Mouse (Mus musculus) thymus, adult 2 months (tissue): ENCODE measurements at regions not wholly inside any gene's neighbourhood (a gene's known extent, or its start where the extent isn't known, plus 50 kb on each side); places are given as distances from the start of the nearest gene placed in this dataset.

ENCODE experiments used
- DNase-seq: peaks from one replicate; pipeline ENCODE4 v3.0.0; 2021
- H3K27ac ChIP-seq: fragments of 200-500 bp; 2 replicates; pipeline ENCODE4 v1.5.1; 2012; ENCODE audit warnings: low read length, control low read depth; ENCODE audit not compliant: control insufficient read depth, insufficient read depth
- H3K27me3 ChIP-seq: fragments of 200-500 bp; 2 replicates; pipeline ENCODE4 v1.6.1; 2012; ENCODE audit warnings: mild to moderate bottlenecking, low read length, moderate library complexity, mixed read lengths; ENCODE audit not compliant: control insufficient read depth, insufficient read depth
- H3K36me3 ChIP-seq: fragments of 200-500 bp; 2 replicates; pipeline ENCODE4 v1.6.1; 2012; ENCODE audit warnings: mild to moderate bottlenecking, low read length, moderate library complexity; ENCODE audit not compliant: control insufficient read depth, insufficient read depth
- H3K4me1 ChIP-seq: fragments of 200-500 bp; replicated peaks from 2 replicates; pipeline ENCODE4 v1.6.1; 2012; ENCODE audit warnings: low read length; ENCODE audit not compliant: control insufficient read depth, insufficient read depth
- H3K4me3 ChIP-seq: fragments of 200-500 bp; 2 replicates; pipeline ENCODE4 v1.5.1; 2012; ENCODE audit warnings: mild to moderate bottlenecking, low read length, control low read depth, moderate library complexity; ENCODE audit not compliant: control insufficient read depth, insufficient read depth
- CTCF ChIP-seq: fragments of 200-500 bp; IDR thresholded peaks from 2 replicates; pipeline ENCODE4 v1.5.1; 2012; ENCODE audit warnings: mild to moderate bottlenecking, control low read depth, low read length, moderate library complexity, borderline replicate concordance; ENCODE audit not compliant: control insufficient read depth, poor library complexity, insufficient read depth; ENCODE audit errors: extremely low read depth
- POLR2A ChIP-seq: fragments of 200-500 bp; IDR thresholded peaks from 2 replicates; pipeline ENCODE4 v1.6.1; 2012; ENCODE audit warnings: mild to moderate bottlenecking, low read length, control low read depth, moderate library complexity; ENCODE audit not compliant: control insufficient read depth, poor library complexity, insufficient read depth; ENCODE audit errors: extremely low read depth
- WGBS: fragments of 180-500 bp; shearing (Covaris S2); methylation state at CpG from one replicate; pipeline ENCODE4 v1.1.7; 2018; 5-methylcytosine and 5-hydroxymethylcytosine counted together

- Histone ChIP-seq H3K27ac (no peak overlapping the region), H3K4me3 (no peak overlapping the region), H3K36me3 (no peaks in the 10 kb centered on the region), H3K4me1 (peaks cover 8% of the 10 kb centered on the region), H3K27me3 (no peaks in the 10 kb centered on the region)
- no peak for DNase-seq
- TF ChIP-seq CTCF (no peak), POLR2A (no peak)
- WGBS = 86% methylated on average over 4 of the region's 4 CpGs
Measured at GRCm38 (mm10) chr10:14333344-14333743, 212.1 kb downstream of the Adgrg6 start.

GRCm38 (mm10) chr10:14332688-14333117, 212.8 kb downstream of the Adgrg6 start:
- DNase-seq = peak; percentile 43
- H3K36me3 ChIP-seq = no peaks in the 10 kb centered on the region
- peaks cover 12% of the 10 kb centered on the region for H3K4me1 ChIP-seq
- no peaks in the 10 kb centered on the region for H3K27me3 ChIP-seq
- WGBS = 17% methylated on average over 4 of the region's 4 CpGs
- TF ChIP-seq CTCF (no peak), POLR2A (no peak)
- no peak overlapping the region for H3K4me3 ChIP-seq
- no peak overlapping the region for H3K27ac ChIP-seq

GRCm38 (mm10) chr10:14328846-14329245, 216.6 kb downstream of the Adgrg6 start:
- DNase-seq = no peak
- Histone ChIP-seq H3K36me3 (no peaks in the 10 kb centered on the region), H3K27ac (no peak overlapping the region), H3K27me3 (no peaks in the 10 kb centered on the region), H3K4me1 (peaks cover 18% of the 10 kb centered on the region), H3K4me3 (no peak overlapping the region)
- WGBS = 3% methylated on average over 2 of the region's 2 CpGs
- TF ChIP-seq CTCF (no peak), POLR2A (no peak)

- Histone ChIP-seq H3K36me3 (no peaks in the 10 kb centered on the region), H3K4me3 (no peak overlapping the region), H3K27me3 (no peaks in the 10 kb centered on the region), H3K4me1 (peaks cover 13% of the 10 kb centered on the region), H3K27ac (no peak overlapping the region)
- DNase-seq = no peak
- 45% methylated on average over 6 of the region's 6 CpGs for WGBS
- TF ChIP-seq POLR2A (no peak), CTCF (no peak)
Measured at GRCm38 (mm10) chr10:14326229-14326628, 219.2 kb downstream of the Adgrg6 start.

GRCm38 (mm10) chr10:14321503-14321902, 224.0 kb downstream of the Adgrg6 start:
- H3K27ac ChIP-seq = no peak overlapping the region
- DNase-seq = peak; percentile 86
- H3K4me3 ChIP-seq = no peak overlapping the region
- no peaks in the 10 kb centered on the region for H3K27me3 ChIP-seq
- no peaks in the 10 kb centered on the region for H3K36me3 ChIP-seq
- H3K4me1 ChIP-seq = peaks cover 5% of the 10 kb centered on the region
- TF ChIP-seq CTCF (no peak), POLR2A (no peak)
- under 1% methylated on average over 4 of the region's 4 CpGs for WGBS

GRCm38 (mm10) chr10:14315232-14315631, 230.2 kb downstream of the Adgrg6 start:
- Histone ChIP-seq H3K4me3 (no peak overlapping the region), H3K27ac (peak overlapping the region; percentile 58), H3K4me1 (peaks cover 13% of the 10 kb centered on the region), H3K27me3 (no peaks in the 10 kb centered on the region), H3K36me3 (no peaks in the 10 kb centered on the region)
- TF ChIP-seq CTCF (no peak), POLR2A (no peak)
- DNase-seq = no peak
- WGBS = 75% methylated on average over 7 of the region's 7 CpGs

GRCm38 (mm10) chr10:14314607-14315006, 230.9 kb downstream of the Adgrg6 start:
- H3K4me3 ChIP-seq = peak overlapping the region; percentile 26; the same call in 1 of the 2 replicates
- no peak for TF ChIP-seq CTCF
- no peaks in the 10 kb centered on the region for H3K36me3 ChIP-seq
- no peaks in the 10 kb centered on the region for H3K27me3 ChIP-seq
- H3K4me1 ChIP-seq = peaks cover 13% of the 10 kb centered on the region
- peak overlapping the region; percentile 80 for H3K27ac ChIP-seq
- WGBS = 4% methylated on average over 4 of the region's 4 CpGs
- peak; percentile 62 for DNase-seq
